Mouse (Mus musculus): ENCODE measurements around the gene Ipp. TPM values are rescaled to one million over a fixed set of nuclear protein-coding genes. Genes with fewer than 3 reads are reported as not detected.

The Ipp gene
- total RNA-seq, 4 experiments from 2014 or later = 20.1 to 23.7 (median 21.7) TPM

DNA sequence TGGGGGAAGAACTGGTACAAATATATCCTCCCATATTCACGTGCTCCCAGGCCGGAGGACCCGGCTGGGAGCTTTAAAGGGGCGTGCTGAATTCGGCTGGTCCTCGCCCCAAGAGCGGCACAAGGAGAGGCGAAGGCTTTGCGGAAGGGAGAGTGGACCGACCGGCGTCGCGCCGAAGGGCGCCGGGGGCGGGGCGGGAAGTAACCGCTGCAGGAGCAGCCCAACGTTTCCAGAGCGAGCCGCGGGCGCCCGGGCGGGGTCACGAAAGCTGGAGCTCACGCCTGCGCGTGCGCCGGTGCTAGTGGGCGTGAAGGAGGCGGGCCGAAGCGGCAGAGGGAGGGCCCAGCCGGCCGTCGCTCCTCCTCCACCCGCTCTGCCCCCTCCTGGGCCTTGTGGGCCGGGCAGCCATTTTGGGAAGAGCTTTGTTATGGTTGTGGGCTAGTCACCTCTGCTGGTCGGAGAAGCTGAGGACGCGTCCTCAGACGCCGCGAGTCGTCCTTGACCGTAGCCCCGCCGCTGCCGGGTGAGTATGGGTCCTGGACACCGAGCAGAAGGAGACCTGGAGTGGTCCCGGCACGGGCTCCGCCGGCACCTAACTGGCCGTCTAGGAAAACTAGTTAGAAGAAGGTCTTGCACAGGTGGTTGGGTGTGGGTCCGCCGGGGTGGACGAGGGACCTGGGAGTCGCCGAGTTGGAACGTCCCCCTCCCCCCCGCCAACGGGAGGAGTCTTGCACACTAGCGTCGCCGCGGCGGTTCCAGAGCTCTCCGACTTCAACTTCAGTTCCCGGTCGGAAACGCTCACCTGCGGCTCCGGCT is 50.2 kb downstream of the Ipp start, which contains the start of gene Gpbp1l1:
Gene Gpbp1l1, plus strand, starts transcription at position 353 of the 816 bp plus-strand sequence.
- DNase-seq (ENCODE audit: low spot score in 2 of 2) = peak; percentile 97

DNA sequence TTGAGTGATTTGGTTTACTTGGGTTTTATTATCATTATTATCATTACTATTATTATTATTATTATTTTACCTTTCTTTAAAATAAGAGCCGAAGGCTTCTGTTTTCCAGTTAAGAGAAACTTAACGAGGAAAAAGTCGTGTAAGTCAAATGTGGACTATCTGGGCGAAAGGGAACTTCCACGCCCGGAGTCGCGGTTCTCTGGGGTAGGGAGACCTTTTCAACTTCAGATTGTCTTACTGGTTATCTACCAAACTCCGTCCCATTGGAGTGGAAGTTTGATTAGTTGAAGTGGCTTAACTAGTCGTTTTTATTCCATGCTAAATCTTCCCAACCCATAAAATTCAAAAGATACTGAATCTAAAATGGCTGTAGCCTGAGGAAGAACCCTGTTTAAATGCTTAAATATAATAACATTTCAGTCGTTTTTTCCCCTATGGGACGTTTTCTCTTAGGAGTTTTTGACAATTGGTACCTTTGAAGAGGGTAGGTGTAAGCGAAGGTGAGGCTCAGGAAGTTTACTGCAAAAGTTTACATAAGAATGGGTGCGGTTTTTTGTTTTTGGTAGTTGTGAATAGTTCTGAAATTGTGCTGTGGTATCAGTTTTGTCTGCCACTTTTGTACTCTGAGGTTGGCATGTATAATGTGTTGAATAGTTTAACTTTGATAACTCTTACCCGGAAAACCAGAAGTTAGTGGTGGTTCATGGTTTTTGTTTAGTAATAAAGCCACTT is 51.0 kb downstream of the Ipp start:
- DNase-seq (ENCODE audit: low spot score in 2 of 2) = no peak

Other genes starting within 250 kb of the Ipp start
- 10 to 100 TPM; 76.6 to 98.8 (median 77.1) TPM for gene Mast2, start 43.4 kb upstream of the Ipp start, total RNA-seq (2022)
- gene Tmem69, start 48.4 kb downstream of the Ipp start, total RNA-seq (2022) = 10 to 100 TPM; 16.7 to 18.7 (median 18.4) TPM
- gene Gpbp1l1, start 50.1 kb downstream of the Ipp start, total RNA-seq (2022) = 10 to 100 TPM; 36.3 to 45.8 (median 37.0) TPM
- 1 to 10 TPM; 1.1 to 2.4 (median 1.3) TPM for gene Ccdc17, start 89.1 kb downstream of the Ipp start, total RNA-seq (2022)
- 10 to 100 TPM in 2 of 4 experiments, 1 to 10 TPM in 2; 7.8 to 13.0 (median 9.5) TPM for gene Nasp, start 120.4 kb downstream of the Ipp start, total RNA-seq (2022)
- gene Akr1a1, start 144.1 kb downstream of the Ipp start, total RNA-seq (2022) = 100 to 1,000 TPM; 187 to 206 (median 199) TPM
- 100 to 1,000 TPM; 247 to 330 (median 264) TPM for gene Prdx1, start 178.0 kb downstream of the Ipp start, total RNA-seq (2022)
- gene Mmachc, start 200.9 kb downstream of the Ipp start, total RNA-seq (2022) = 10 to 100 TPM; 30.4 to 34.6 (median 33.3) TPM
- gene Ccdc163, start 201.0 kb downstream of the Ipp start, total RNA-seq (2022) = 1 to 10 TPM; 1.2 to 2.2 (median 1.7) TPM
- 1 to 10 TPM; 1.6 to 1.9 (median 1.7) TPM for gene Tesk2, start 213.4 kb downstream of the Ipp start, total RNA-seq (2022)